Mouse (Mus musculus) liver, embryonic 13.5 days (tissue): ENCODE results near the gene Ybx1. TPM values are rescaled to one million over a fixed set of nuclear protein-coding genes. Genes with fewer than 3 reads are reported as not detected.
"Not testable (repeated sequence)": the region's sequence is repeated elsewhere in the genome, so short reads cannot be mapped to it uniquely, and the experiment has no call there.

Experiments used
- ATAC-seq: fragments of 200-750 bp; cut with Nextera tagmentation; 2 replicates; pipeline ENCODE4 v1.8.0; 2017; ENCODE audit warnings: low read depth, mild to moderate bottlenecking, moderate number of reproducible peaks, moderate library complexity
- DNase-seq: peaks from one replicate; pipeline ENCODE4 v3.0.0; 2022
- H3K27ac ChIP-seq: fragments of 300-500 bp; sonication (generic); 2 replicates; pipeline ENCODE4 v1.5.1; 2015; ENCODE audit warnings: moderate library complexity, mild to moderate bottlenecking, inconsistent platforms
- H3K27me3 ChIP-seq: fragments of 300-500 bp; sonication (generic); 2 replicates; pipeline ENCODE4 v1.6.1; 2015; ENCODE audit warnings: mild to moderate bottlenecking, inconsistent platforms
- H3K36me3 ChIP-seq: fragments of 300-500 bp; sonication (generic); 2 replicates; pipeline ENCODE4 v1.6.1; 2015; ENCODE audit warnings: mild to moderate bottlenecking, inconsistent platforms
- H3K4me1 ChIP-seq: fragments of 300-500 bp; sonication (generic); replicated peaks from 2 replicates; pipeline ENCODE4 v1.6.1; 2015; ENCODE audit warnings: inconsistent platforms
- H3K4me2 ChIP-seq: fragments of 300-500 bp; sonication (generic); 2 replicates; pipeline ENCODE4 v1.6.1; 2015; ENCODE audit warnings: inconsistent platforms, mild to moderate bottlenecking, moderate library complexity
- H3K4me3 ChIP-seq: fragments of 300-500 bp; sonication (generic); replicated peaks from 2 replicates; pipeline ENCODE4 v1.5.1; 2015; ENCODE audit warnings: mild to moderate bottlenecking, inconsistent platforms
- H3K9ac ChIP-seq: fragments of 300-500 bp; sonication (generic); 2 replicates; pipeline ENCODE4 v1.6.1; 2015; ENCODE audit warnings: mild to moderate bottlenecking, inconsistent platforms
- H3K9me3 ChIP-seq: fragments of 300-500 bp; sonication (generic); replicated peaks from 2 replicates; pipeline ENCODE4 v1.6.1; 2016; ENCODE audit warnings: inconsistent platforms
- WGBS: fragments of 180-500 bp; shearing (Covaris S2); methylation state at CpG from one replicate; pipeline ENCODE4 v1.1.7; 2015; ENCODE audit not compliant: insufficient replicate concordance; 5-methylcytosine and 5-hydroxymethylcytosine counted together
- polyA plus RNA-seq: library from polyadenylated mRNA; unstranded; fragments of >200 nt; fragmentation: Nextera tagmentation; extraction: Ambion mirVana; gene quantifications from 2 replicates; pipeline ENCODE4 v1.2.1, GENCODE M21; 2015

Ybx1 gene
- polyA plus RNA-seq, 1 experiment from 2014 or later: 342 TPM

- Histone ChIP-seq H3K36me3 (0 out of 2 replicates have a peak, but pooled peaks cover 5% of the 10 kb centered on the region), H3K27ac (no peak overlapping the region), H3K9me3 (no peaks in the 10 kb centered on the region), H3K9ac (no peak overlapping the region), H3K27me3 (no peaks in the 10 kb centered on the region), H3K4me1 (peaks cover 14% of the 10 kb centered on the region), H3K4me2 (no peak overlapping the region), H3K4me3 (no peak overlapping the region)
- 67% methylated on average over 2 of the region's 2 CpGs for WGBS
- no peak for DNase-seq
- no peak for ATAC-seq
These were observed 3.0 kb upstream of the Ybx1 start for GRCm38 (mm10) chr4:119297361-119297760.

GRCm38 (mm10) chr4:119295134-119295453 lies 690 bp upstream of the Ybx1 start:
- WGBS: 4% methylated on average over 6 of the region's 6 CpGs

GRCm38 (mm10) chr4:119293574-119294258 lies 688 bp downstream of the Ybx1 start:
- under 1% methylated on average over 62 of the region's 80 CpGs for WGBS
- Histone ChIP-seq H3K27ac (peak overlapping the region; percentile 80), H3K4me3 (peak overlapping the region; percentile 91), H3K9me3 (no peaks in the 10 kb centered on the region), H3K27me3 (no peaks in the 10 kb centered on the region), H3K4me1 (peaks cover 46% of the 10 kb centered on the region), H3K9ac (peak overlapping the region; percentile 93), H3K4me2 (peak overlapping the region; percentile 93), H3K36me3 (peaks cover 31% of the 10 kb centered on the region)
- ATAC-seq (peak; percentile 6; the same call in 1 of the 2 replicates), DNase-seq (peak; percentile 37)

More at GRCm38 (mm10) chr4:119295134-119295453, 690 bp upstream of the Ybx1 start:
- DNase-seq: no peak
- H3K27ac ChIP-seq: peak overlapping the region; percentile 69
- peak overlapping the region; percentile 79 for H3K9ac ChIP-seq
- H3K9me3 ChIP-seq: no peaks in the 10 kb centered on the region
- peaks cover 22% of the 10 kb centered on the region for H3K36me3 ChIP-seq
- H3K4me3 ChIP-seq: peak overlapping the region; percentile 91
- peak overlapping the region; percentile 88 for H3K4me2 ChIP-seq
- peaks cover 35% of the 10 kb centered on the region for H3K4me1 ChIP-seq
- H3K27me3 ChIP-seq: no peaks in the 10 kb centered on the region
- ATAC-seq: no peak

GRCm38 (mm10) chr4:119292771-119293573 lies 1.4 kb downstream of the Ybx1 start:
- DNase-seq (peak; percentile 35), ATAC-seq (no peak)
- Histone ChIP-seq H3K4me3 (peak overlapping the region; percentile 91), H3K27me3 (no peaks in the 10 kb centered on the region), H3K27ac (peak overlapping the region; percentile 80), H3K9ac (peak overlapping the region; percentile 93), H3K4me2 (peak overlapping the region; percentile 93), H3K36me3 (peaks cover 36% of the 10 kb centered on the region), H3K9me3 (no peaks in the 10 kb centered on the region), H3K4me1 (peaks cover 52% of the 10 kb centered on the region)
- under 1% methylated on average over 24 of the region's 24 CpGs for WGBS

- H3K27me3 ChIP-seq: no peaks in the 10 kb centered on the region
- DNase-seq (no peak), ATAC-seq (no peak)
- peaks cover 45% of the 10 kb centered on the region for H3K36me3 ChIP-seq
- 74% methylated on average over 1 of the region's 1 CpGs for WGBS
- H3K9ac ChIP-seq: peak overlapping the region; percentile 93
- peak overlapping the region; percentile 80; the same call in 1 of the 2 replicates for H3K27ac ChIP-seq
- H3K4me1 ChIP-seq: peaks cover 62% of the 10 kb centered on the region
- no peaks in the 10 kb centered on the region for H3K9me3 ChIP-seq
- H3K4me2 ChIP-seq: peak overlapping the region; percentile 93
- H3K4me3 ChIP-seq: peak overlapping the region; percentile 91
These were observed 2.5 kb downstream of the Ybx1 start for GRCm38 (mm10) chr4:119291921-119292320.

- peak overlapping the region; percentile 28; the same call in 1 of the 2 replicates for H3K9ac ChIP-seq
- peaks cover 76% of the 10 kb centered on the region for H3K36me3 ChIP-seq
- peak overlapping the region; percentile 45 for H3K4me2 ChIP-seq
- peak overlapping the region; percentile 67 for H3K27ac ChIP-seq
- H3K4me1 ChIP-seq: peaks cover 53% of the 10 kb centered on the region
- WGBS: 24% methylated on average over 2 of the region's 2 CpGs
- ATAC-seq: peak; percentile 77
- DNase-seq: no peak
- H3K4me3 ChIP-seq: 0 out of 2 replicates have a peak overlapping the region, but pooled peaks have one; percentile 5
- no peaks in the 10 kb centered on the region for H3K27me3 ChIP-seq
- no peaks in the 10 kb centered on the region for H3K9me3 ChIP-seq
These were observed 9.1 kb downstream of the Ybx1 start for GRCm38 (mm10) chr4:119285336-119285735.

GRCm38 (mm10) chr4:119284861-119285260 lies 9.5 kb downstream of the Ybx1 start:
- H3K36me3 ChIP-seq: peaks cover 77% of the 10 kb centered on the region
- no peak overlapping the region for H3K4me2 ChIP-seq
- H3K27me3 ChIP-seq: no peaks in the 10 kb centered on the region
- no peak for DNase-seq
- H3K9ac ChIP-seq: no peak overlapping the region; the same call in 1 of the 2 replicates
- H3K9me3 ChIP-seq: no peaks in the 10 kb centered on the region
- H3K27ac ChIP-seq: peak overlapping the region; percentile 67; the same call in 1 of the 2 replicates
- H3K4me1 ChIP-seq: peaks cover 49% of the 10 kb centered on the region
- ATAC-seq: no peak
- WGBS: 71% methylated on average over 1 of the region's 1 CpGs
- no peak overlapping the region for H3K4me3 ChIP-seq

- WGBS: 77% methylated on average over 15 of the region's 15 CpGs
These were observed 15.6 kb downstream of the Ybx1 start for GRCm38 (mm10) chr4:119278784-119279183.

GRCm38 (mm10) chr4:119275726-119276125 lies 18.7 kb downstream of the Ybx1 start:
- no peaks in the 10 kb centered on the region for H3K27me3 ChIP-seq
- DNase-seq (no peak), ATAC-seq (no peak)
- no peak overlapping the region for H3K4me3 ChIP-seq
- H3K9ac ChIP-seq: no peak overlapping the region
- peaks cover 33% of the 10 kb centered on the region for H3K4me1 ChIP-seq
- 59% methylated on average over 1 of the region's 2 CpGs for WGBS
- H3K4me2 ChIP-seq: no peak overlapping the region
- peak overlapping the region; percentile 63 for H3K27ac ChIP-seq
- H3K36me3 ChIP-seq: peaks cover 97% of the 10 kb centered on the region
- no peaks in the 10 kb centered on the region for H3K9me3 ChIP-seq

More at GRCm38 (mm10) chr4:119278784-119279183, 15.6 kb downstream of the Ybx1 start:
- Histone ChIP-seq H3K36me3 (peaks cover 97% of the 10 kb centered on the region), H3K4me1 (peaks cover 17% of the 10 kb centered on the region)
- not testable (repeated sequence) for DNase-seq, ATAC-seq, H3K27me3 ChIP-seq, H3K27ac ChIP-seq, H3K4me2 ChIP-seq, H3K4me3 ChIP-seq, H3K9me3 ChIP-seq, H3K9ac ChIP-seq

- WGBS: 19% methylated on average over 2 of the region's 2 CpGs
These were observed 19.2 kb downstream of the Ybx1 start for GRCm38 (mm10) chr4:119275226-119275625.

GRCm38 (mm10) chr4:119274627-119275026 lies 19.8 kb downstream of the Ybx1 start:
- ATAC-seq (no peak), DNase-seq (no peak)
- Histone ChIP-seq H3K9ac (no peak overlapping the region), H3K4me1 (peaks cover 33% of the 10 kb centered on the region), H3K4me2 (no peak overlapping the region), H3K4me3 (no peak overlapping the region), H3K36me3 (peaks cover 89% of the 10 kb centered on the region), H3K9me3 (no peaks in the 10 kb centered on the region), H3K27ac (peak overlapping the region; percentile 63), H3K27me3 (no peaks in the 10 kb centered on the region)
- WGBS: 70% methylated on average over 1 of the region's 1 CpGs

More at GRCm38 (mm10) chr4:119275226-119275625, 19.2 kb downstream of the Ybx1 start:
- Histone ChIP-seq H3K4me1 (peaks cover 33% of the 10 kb centered on the region), H3K9me3 (no peaks in the 10 kb centered on the region), H3K4me2 (no peak overlapping the region), H3K4me3 (no peak overlapping the region), H3K27me3 (no peaks in the 10 kb centered on the region), H3K27ac (peak overlapping the region; percentile 63), H3K9ac (no peak overlapping the region), H3K36me3 (peaks cover 95% of the 10 kb centered on the region)
- peak; percentile 56 for ATAC-seq
- no peak for DNase-seq
